Mouse (Mus musculus): Measurements from ENCODE around the gene Vmn2r20.

DNA sequence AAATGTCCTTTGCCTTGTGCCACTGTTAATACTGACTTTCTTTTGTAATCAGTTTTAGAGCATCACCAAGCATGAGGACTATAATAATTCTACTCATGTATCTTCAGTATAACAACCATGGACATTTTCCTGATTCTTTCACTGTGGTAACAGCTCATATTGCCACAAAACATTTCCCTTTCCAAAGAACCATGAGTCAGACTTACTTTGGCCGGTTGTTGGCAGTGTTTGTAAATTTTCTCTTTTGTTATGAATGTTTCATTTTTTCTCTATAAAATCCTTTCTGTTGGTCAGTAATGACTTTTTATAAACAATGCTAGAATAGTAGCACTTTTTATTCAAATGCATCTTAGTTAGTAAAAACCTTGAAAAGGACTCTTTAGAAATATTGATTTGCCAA is 71.8 kb downstream of the Vmn2r20 start:
- TF ChIP-seq CHD1 (IDR thresholded peaks at IDR 0.05; ENCODE audit: low read depth, low read length) (no peak), CTCF (conservative IDR thresholded peaks at IDR 0.05 in 1 of 2, IDR thresholded peaks at IDR 0.05 in 1 of 2; ENCODE audit: low read depth in 2 of 2, low read length in 2 of 2) (no peak), POLR2A (IDR thresholded peaks at IDR 0.05; ENCODE audit: low read depth, low read length) (no peak), MAFK (IDR thresholded peaks at IDR 0.05; ENCODE audit: insufficient replicate concordance, low read length) (no peak), EP300 (IDR thresholded peaks at IDR 0.05; ENCODE audit: low read length) (no peak), CHD2 (IDR thresholded peaks at IDR 0.05; ENCODE audit: low read length) (no peak), USF2 (conservative IDR thresholded peaks at IDR 0.05; ENCODE audit: low read depth, low read length) (no peak), TCF12 (IDR thresholded peaks at IDR 0.05; ENCODE audit: low read depth, low read length) (no peak)

Data from CH12.LX (cell line).